Mouse (Mus musculus) liver, embryonic 11.5 days (tissue): ENCODE data around the gene 4430402I18Rik. TPM values are rescaled to one million over a fixed set of nuclear protein-coding genes. Genes with fewer than 3 reads are reported as not detected.

Experiments used
- ATAC-seq: fragments of 200-750 bp; cut with Nextera tagmentation; replicated peaks from 2 replicates; pipeline ENCODE4 v1.8.0; 2017; ENCODE audit warnings: moderate number of reproducible peaks, mild to moderate bottlenecking, moderate TSS enrichment, moderate library complexity; ENCODE audit not compliant: low FRiP score
- DNase-seq: peaks from one replicate; pipeline ENCODE4 v3.0.0-alpha.2; 2017; ENCODE audit warnings: low spot score
- H3K27ac ChIP-seq: fragments of 300-500 bp; sonication (generic); 2 replicates; pipeline ENCODE4 v1.5.1; 2014; ENCODE audit warnings: mild to moderate bottlenecking, low read depth, low read length, control low read depth
- H3K27me3 ChIP-seq: fragments of 300-500 bp; sonication (generic); replicated peaks from 2 replicates; pipeline ENCODE4 v1.6.1; 2014; ENCODE audit warnings: low read length, mixed read lengths; ENCODE audit not compliant: control insufficient read depth, insufficient read depth
- H3K36me3 ChIP-seq: fragments of 300-500 bp; sonication (generic); 2 replicates; pipeline ENCODE4 v1.6.1; 2014; ENCODE audit warnings: mild to moderate bottlenecking, low read length, moderate library complexity, mixed read lengths; ENCODE audit not compliant: control insufficient read depth, insufficient read depth
- H3K4me1 ChIP-seq: fragments of 300-500 bp; sonication (generic); replicated peaks from 2 replicates; pipeline ENCODE4 v1.6.1; 2014; ENCODE audit warnings: low read length, mixed read lengths; ENCODE audit not compliant: control insufficient read depth, insufficient read depth
- H3K4me2 ChIP-seq: fragments of 300-500 bp; sonication (generic); 2 replicates; pipeline ENCODE4 v1.6.1; 2014; ENCODE audit warnings: mild to moderate bottlenecking, control low read depth, moderate library complexity
- H3K4me3 ChIP-seq: fragments of 300-500 bp; sonication (generic); 2 replicates; pipeline ENCODE4 v1.5.1; 2014; ENCODE audit warnings: low read depth, low read length, control low read depth
- H3K9ac ChIP-seq: fragments of 300-500 bp; sonication (generic); 2 replicates; pipeline ENCODE4 v1.6.1; 2014; ENCODE audit warnings: low read depth, low read length, control low read depth
- H3K9me3 ChIP-seq: fragments of 300-500 bp; sonication (generic); 2 replicates; pipeline ENCODE4 v1.6.1; 2016; ENCODE audit warnings: low read length, inconsistent platforms, mixed read lengths; ENCODE audit not compliant: control insufficient read depth
- WGBS: fragments of 180-500 bp; shearing (Covaris S2); extraction: QIAGEN DNeasy Blood & Tissue Kit; methylation state at CpG from one replicate; pipeline ENCODE4 v1.1.7; 2014; 5-methylcytosine and 5-hydroxymethylcytosine counted together
- polyA plus RNA-seq: library from polyadenylated mRNA; unstranded; fragments of >200 nt; fragmentation: Nextera tagmentation; extraction: Ambion mirVana; gene quantifications from 2 replicates; pipeline ENCODE4 v1.2.1, GENCODE M21; 2014

Gene 4430402I18Rik
- polyA plus RNA-seq, 1 experiment from 2014 or later: 0.70 TPM

DNA sequence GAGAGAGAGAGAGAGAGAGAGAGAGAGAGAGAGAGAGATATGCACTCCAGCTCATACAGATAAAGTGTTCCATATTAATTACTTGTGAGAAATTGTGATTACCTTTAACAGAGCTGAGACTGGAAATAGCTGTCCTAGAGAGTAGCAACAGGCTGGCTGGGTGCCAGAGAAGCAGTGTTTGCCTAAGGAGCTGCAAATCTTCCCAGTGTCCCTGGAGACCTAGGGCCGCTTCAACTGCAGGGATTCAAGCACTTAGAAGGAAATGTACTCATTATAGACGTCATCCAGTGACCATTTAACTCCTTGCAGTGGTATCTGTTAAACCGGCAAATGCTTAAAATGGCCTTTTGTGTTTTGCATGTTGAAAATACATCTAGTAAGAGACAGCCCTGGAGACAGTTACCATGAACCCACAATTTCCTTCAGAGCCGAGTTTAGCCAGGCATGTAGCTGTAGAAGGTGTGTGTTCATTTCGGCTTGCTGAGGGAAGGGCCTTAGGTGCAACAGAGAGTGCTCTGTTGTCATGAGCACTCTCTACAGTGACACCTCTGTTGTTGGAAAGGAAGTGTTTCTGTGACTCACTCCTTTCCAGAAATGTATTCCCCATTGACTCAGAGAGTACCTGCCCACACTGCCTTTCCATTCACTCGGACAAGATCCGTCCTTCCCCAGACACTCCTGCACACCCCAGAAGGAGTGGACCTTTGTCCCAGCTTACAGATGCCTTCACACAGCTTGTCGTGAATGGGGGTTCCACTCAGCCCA, 122.5 kb downstream of the 4430402I18Rik start:
- no peak for DNase-seq
- WGBS: 64% methylated on average over 8 of the region's 8 CpGs
- no peak for ATAC-seq
- no peaks in the 10 kb centered on the region for H3K9me3 ChIP-seq
- H3K27ac ChIP-seq: no peak overlapping the region
- H3K4me1 ChIP-seq: no peaks in the 10 kb centered on the region
- no peaks in the 10 kb centered on the region for H3K27me3 ChIP-seq
- H3K36me3 ChIP-seq: no peaks in the 10 kb centered on the region
- no peak overlapping the region for H3K4me3 ChIP-seq
- no peak overlapping the region for H3K4me2 ChIP-seq
- H3K9ac ChIP-seq: no peak overlapping the region

Other genes starting within 250 kb of the 4430402I18Rik start
- gene Slc1a1, start 132.8 kb downstream of the 4430402I18Rik start, polyA plus RNA-seq: 0.05 TPM in 1 of 2 replicates, not detected in the other
- gene Plpp6, start 3.8 kb downstream of the 4430402I18Rik start, polyA plus RNA-seq: 3.8 and 5.0 TPM in 2 replicates
- gene Cdc37l1, start 22.6 kb upstream of the 4430402I18Rik start, polyA plus RNA-seq: 27.9 and 29.6 TPM in 2 replicates
- 90.6 and 98.4 TPM in 2 replicates for gene Ak3, start 80.2 kb upstream of the 4430402I18Rik start, polyA plus RNA-seq
- gene Rcl1, start 133.6 kb upstream of the 4430402I18Rik start, polyA plus RNA-seq: 114 and 120 TPM in 2 replicates